Mouse (Mus musculus) stomach, postnatal 0 days (tissue): ENCODE measurements around the gene Gm15517.

Source experiments
- CTCF ChIP-seq: IDR thresholded peaks from 2 replicates; pipeline ENCODE4 v1.5.1; 2016; ENCODE audit warnings: antibody characterized with exemption, low read depth, mild to moderate bottlenecking, moderate library complexity
- EP300 ChIP-seq: optimal IDR thresholded peaks from 2 replicates; pipeline ENCODE3; 2016; ENCODE audit warnings: antibody characterized with exemption

DNA sequence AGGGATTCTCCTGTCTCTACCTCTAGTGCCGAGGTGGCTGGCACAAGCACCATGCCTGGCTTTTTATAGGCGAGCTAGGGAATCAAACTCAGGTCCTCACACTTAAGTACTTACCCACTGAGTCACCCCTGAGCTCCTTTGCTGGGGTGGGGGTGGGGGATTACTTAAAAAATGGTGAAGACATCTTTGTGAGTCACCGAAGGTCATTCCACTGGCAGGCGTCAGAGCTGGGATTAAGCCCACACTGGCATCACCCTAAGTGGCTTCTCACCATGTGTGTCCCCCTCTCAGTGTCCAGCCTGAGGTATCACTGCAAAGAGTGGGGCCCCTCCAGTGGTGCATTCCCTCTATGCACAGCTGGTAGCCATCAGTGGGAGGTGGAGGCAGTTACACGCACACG lies 837 bp upstream of the Gm15517 start:
- TF ChIP-seq CTCF (no peak), EP300 (no peak)
